Mouse (Mus musculus) lung, postnatal 0 days (tissue): ENCODE results near the gene Depp1.

ENCODE experiments used
- CTCF ChIP-seq: IDR thresholded peaks from 2 replicates; pipeline ENCODE4 v1.5.1; 2016; ENCODE audit warnings: antibody characterized with exemption, mild to moderate bottlenecking
- EP300 ChIP-seq: IDR thresholded peaks from 2 replicates; pipeline ENCODE4 v1.6.1; 2016; ENCODE audit warnings: antibody characterized with exemption, mild to moderate bottlenecking, control low read depth

DNA sequence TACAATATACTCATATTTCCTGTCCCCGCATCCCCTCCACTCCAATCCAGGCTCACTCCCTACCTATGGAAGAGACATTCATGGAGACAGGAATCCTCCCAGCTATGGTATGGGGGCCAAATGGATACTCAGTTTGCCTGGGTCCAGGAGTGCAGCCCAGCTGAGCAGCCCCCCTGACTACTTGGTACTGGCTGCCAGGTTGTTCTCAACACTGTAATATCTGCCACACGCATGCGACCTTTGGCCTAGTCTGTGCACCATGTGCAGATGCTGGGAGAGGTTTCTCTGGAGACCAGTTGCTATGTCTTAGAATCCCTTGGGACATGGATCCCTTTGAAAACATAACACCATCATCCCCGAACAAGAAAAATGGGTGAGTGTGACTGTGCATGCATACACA lies 21.4 kb downstream of the Depp1 start:
- no peak for TF ChIP-seq EP300
- no peak for TF ChIP-seq CTCF
